Mouse (Mus musculus): Measurements from ENCODE around the gene Slc7a1. TPM values are rescaled to one million over a fixed set of nuclear protein-coding genes. Genes with fewer than 3 reads are reported as not detected.

Slc7a1 gene
- polyA plus RNA-seq, 1 experiment from 2014 or later = 4.3 TPM

DNA sequence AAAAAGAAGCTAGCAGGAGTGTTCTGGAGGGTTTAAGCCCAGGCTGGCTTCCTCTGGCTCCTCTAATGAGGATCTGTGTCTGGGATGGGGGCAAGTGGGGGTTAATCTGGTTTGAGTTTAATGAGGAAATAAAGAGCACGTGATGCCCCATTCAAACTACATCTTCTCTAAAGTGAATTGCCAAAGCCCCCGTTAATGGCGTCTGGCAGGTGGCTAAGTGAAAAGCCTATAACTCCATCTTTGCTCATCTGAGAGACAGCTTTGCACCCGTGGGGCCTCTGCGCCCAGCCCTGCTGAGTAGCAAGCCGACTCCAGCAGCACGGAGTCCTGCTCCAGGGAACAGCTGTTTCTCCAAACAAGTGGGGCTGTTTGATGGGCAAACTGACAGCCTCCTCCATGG, 109.8 kb downstream of the Slc7a1 start:
- Histone ChIP-seq H3K79me2 (ENCODE audit: inconsistent target) (no peaks in the 10 kb centered on the region), H3K27ac (no peak overlapping the region), H3K36me3 (ENCODE audit: inconsistent target) (no peaks in the 10 kb centered on the region), H3K4me3 (ENCODE audit: inconsistent target) (no peak overlapping the region)
- WGBS (ENCODE audit: missing documents) = 85% methylated on average over 7 of the region's 7 CpGs

GRCm38 (mm10) chr5:148288804-148289203, 110.9 kb downstream of the Slc7a1 start:
- WGBS (ENCODE audit: missing documents) = 91% methylated on average over 18 of the region's 18 CpGs
- Histone ChIP-seq H3K27ac (no peak overlapping the region), H3K79me2 (ENCODE audit: inconsistent target) (no peaks in the 10 kb centered on the region), H3K36me3 (ENCODE audit: inconsistent target) (no peaks in the 10 kb centered on the region), H3K4me3 (ENCODE audit: inconsistent target) (no peak overlapping the region)

- Histone ChIP-seq H3K27ac (no peak overlapping the region), H3K36me3 (ENCODE audit: inconsistent target) (no peaks in the 10 kb centered on the region), H3K4me3 (ENCODE audit: inconsistent target) (no peak overlapping the region), H3K79me2 (ENCODE audit: inconsistent target) (no peaks in the 10 kb centered on the region)
- WGBS (ENCODE audit: missing documents) = 95% methylated on average over 5 of the region's 5 CpGs
These were observed 112.2 kb downstream of the Slc7a1 start for GRCm38 (mm10) chr5:148287529-148287928.

DNA sequence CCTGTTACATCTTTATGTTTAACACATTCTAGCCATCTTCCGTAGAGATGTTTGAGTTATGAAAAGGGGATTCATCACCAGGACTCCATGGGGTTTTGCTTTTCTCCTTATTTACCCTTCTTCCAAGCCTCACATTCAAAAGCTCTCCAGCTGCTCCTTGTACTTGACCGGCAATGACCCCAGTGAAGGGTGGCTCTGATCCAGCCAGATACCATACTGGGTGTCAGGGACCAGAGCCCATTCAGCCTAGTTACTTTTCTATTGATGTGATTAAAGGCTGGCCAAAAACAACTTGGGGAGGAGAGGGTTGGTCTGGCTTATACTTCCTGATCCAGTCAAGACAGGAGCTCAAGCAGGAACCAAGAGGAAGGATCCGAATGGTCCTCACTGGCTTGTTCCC, 116.1 kb downstream of the Slc7a1 start:
- no peak overlapping the region for H3K4me3 ChIP-seq (ENCODE audit: inconsistent target)
- WGBS (ENCODE audit: missing documents) = 93% methylated on average over 3 of the region's 3 CpGs
- H3K36me3 ChIP-seq (ENCODE audit: inconsistent target) = no peaks in the 10 kb centered on the region
- no peak overlapping the region for H3K27ac ChIP-seq
- H3K79me2 ChIP-seq (ENCODE audit: inconsistent target) = no peaks in the 10 kb centered on the region

- WGBS (ENCODE audit: missing documents) = 80% methylated on average over 2 of the region's 2 CpGs
- Histone ChIP-seq H3K4me3 (ENCODE audit: inconsistent target) (no peak overlapping the region), H3K36me3 (ENCODE audit: inconsistent target) (no peaks in the 10 kb centered on the region)
These were observed 116.5 kb downstream of the Slc7a1 start for GRCm38 (mm10) chr5:148283177-148283576.

GRCm38 (mm10) chr5:148282631-148283030, 117.1 kb downstream of the Slc7a1 start:
- Histone ChIP-seq H3K4me3 (ENCODE audit: inconsistent target) (no peak overlapping the region), H3K36me3 (ENCODE audit: inconsistent target) (no peaks in the 10 kb centered on the region), H3K27ac (no peak overlapping the region), H3K79me2 (ENCODE audit: inconsistent target) (no peaks in the 10 kb centered on the region)
- 89% methylated on average over 5 of the region's 5 CpGs for whole genome bisulfite sequencing (ENCODE audit: missing documents)

More at GRCm38 (mm10) chr5:148283177-148283576, 116.5 kb downstream of the Slc7a1 start:
- Histone ChIP-seq H3K79me2 (ENCODE audit: inconsistent target) (no peaks in the 10 kb centered on the region), H3K27ac (no peak overlapping the region)

GRCm38 (mm10) chr5:148282093-148282492, 117.6 kb downstream of the Slc7a1 start:
- WGBS (ENCODE audit: missing documents) = 85% methylated on average over 6 of the region's 6 CpGs
- H3K36me3 ChIP-seq (ENCODE audit: inconsistent target) = no peaks in the 10 kb centered on the region

DNA sequence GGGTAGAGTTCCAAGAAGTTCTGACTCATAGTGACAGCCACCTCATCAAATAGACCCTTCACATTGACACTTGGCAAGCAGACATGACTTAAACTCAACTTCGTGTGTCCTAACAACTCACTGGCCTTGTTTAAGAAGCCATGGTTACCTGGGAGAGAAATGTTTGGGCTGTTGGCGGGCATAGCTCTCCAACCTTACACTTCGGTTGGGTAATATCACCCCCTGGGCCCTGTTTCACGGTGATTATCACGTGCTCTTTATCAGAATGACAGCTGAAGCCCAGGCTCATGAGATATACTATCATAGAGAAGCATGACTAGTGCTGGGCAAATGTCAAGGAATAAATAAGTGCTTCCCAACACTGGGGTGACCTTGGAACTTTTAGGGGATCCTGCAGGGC, 119.4 kb downstream of the Slc7a1 start:
- no peak overlapping the region for H3K4me3 ChIP-seq (ENCODE audit: inconsistent target)
- no peaks in the 10 kb centered on the region for H3K79me2 ChIP-seq (ENCODE audit: inconsistent target)
- no peak overlapping the region for H3K27ac ChIP-seq
- WGBS (ENCODE audit: missing documents) = 94% methylated on average over 5 of the region's 5 CpGs
- no peaks in the 10 kb centered on the region for H3K36me3 ChIP-seq (ENCODE audit: inconsistent target)

More at GRCm38 (mm10) chr5:148282093-148282492, 117.6 kb downstream of the Slc7a1 start:
- H3K79me2 ChIP-seq (ENCODE audit: inconsistent target) = no peaks in the 10 kb centered on the region
- H3K27ac ChIP-seq = no peak overlapping the region
- H3K4me3 ChIP-seq (ENCODE audit: inconsistent target) = no peak overlapping the region

GRCm38 (mm10) chr5:148278233-148278632, 121.5 kb downstream of the Slc7a1 start:
- 95% methylated on average over 8 of the region's 8 CpGs for WGBS (ENCODE audit: missing documents)
- no peak overlapping the region for H3K4me3 ChIP-seq (ENCODE audit: inconsistent target)
- no peaks in the 10 kb centered on the region for H3K79me2 ChIP-seq (ENCODE audit: inconsistent target)
- H3K27ac ChIP-seq = no peak overlapping the region
- no peaks in the 10 kb centered on the region for H3K36me3 ChIP-seq (ENCODE audit: inconsistent target)

Other genes with a start within 250 kb of the Slc7a1 start
- 131 to 179 TPM (median 142 TPM) in 3 replicates for gene Ubl3, start 152.9 kb upstream of the Slc7a1 start, polyA plus RNA-seq (2018)

All from macrophage (primary cell).